Mouse (Mus musculus) adrenal gland, adult 2 months (tissue): ENCODE data around the gene Zfhx3. TPM values are rescaled to one million over a fixed set of nuclear protein-coding genes. Genes with fewer than 3 reads are reported as not detected.

Experiments
- DNase-seq: peaks from one replicate; pipeline ENCODE4 v3.0.0; 2021
- polyA plus RNA-seq: library from polyadenylated mRNA; depleted of rRNA; stranded (reverse); fragments of >200 nt; gene quantifications from 2 replicates; pipeline ENCODE4 v1.2.3, GENCODE M21; 2012
- total RNA-seq, 2 experiments: library from RNA; stranded (reverse); gene quantifications; 2 replicates each; pipeline ENCODE4 v1.2.3; 2021

Gene Zfhx3
- total and polyA plus RNA-seq, 3 experiments = 12.9 to 45.1 (median 34.3) TPM

DNA sequence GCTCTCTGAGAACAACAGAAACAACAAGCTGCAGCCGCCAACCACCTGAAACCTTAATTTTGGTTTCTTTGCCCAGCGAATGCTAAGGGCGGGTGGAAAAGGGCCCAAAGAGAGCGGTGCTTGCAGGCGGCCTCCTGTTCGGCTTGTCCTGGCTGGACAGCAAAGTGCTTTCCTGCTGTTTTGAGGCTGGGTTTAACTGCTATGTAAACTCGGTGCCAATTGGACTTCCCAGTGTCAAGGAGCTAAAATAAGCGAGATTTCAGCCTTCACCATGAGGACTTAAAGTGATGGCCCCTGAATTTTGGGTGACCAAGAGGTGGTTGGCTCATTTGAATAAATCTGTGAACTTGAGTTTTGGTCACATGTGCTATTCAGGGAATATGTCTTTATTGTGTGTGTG is 775.1 kb downstream of the Zfhx3 start:
- peak; percentile 46 for DNase-seq

DNA sequence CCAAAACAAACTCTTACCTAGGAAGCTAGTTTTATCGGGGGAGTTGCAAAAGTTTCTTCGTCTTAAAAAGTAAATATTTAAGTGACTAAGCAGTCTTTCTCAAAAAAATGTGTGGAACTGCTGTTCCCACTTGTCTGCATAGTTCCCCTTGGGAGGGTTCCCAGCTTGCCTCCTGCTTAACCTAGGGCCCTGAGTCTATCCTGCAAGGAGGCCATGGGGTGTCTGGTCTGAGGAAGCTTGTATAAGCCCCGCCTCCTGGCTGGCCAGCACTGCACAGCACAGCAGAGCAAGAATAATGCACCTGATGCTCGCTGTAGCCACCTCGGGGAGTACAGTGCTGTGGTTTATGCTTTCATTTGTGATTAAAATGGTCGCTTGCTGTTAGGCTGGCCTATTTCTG is 775.6 kb downstream of the Zfhx3 start:
- DNase-seq = peak; percentile 81

DNA sequence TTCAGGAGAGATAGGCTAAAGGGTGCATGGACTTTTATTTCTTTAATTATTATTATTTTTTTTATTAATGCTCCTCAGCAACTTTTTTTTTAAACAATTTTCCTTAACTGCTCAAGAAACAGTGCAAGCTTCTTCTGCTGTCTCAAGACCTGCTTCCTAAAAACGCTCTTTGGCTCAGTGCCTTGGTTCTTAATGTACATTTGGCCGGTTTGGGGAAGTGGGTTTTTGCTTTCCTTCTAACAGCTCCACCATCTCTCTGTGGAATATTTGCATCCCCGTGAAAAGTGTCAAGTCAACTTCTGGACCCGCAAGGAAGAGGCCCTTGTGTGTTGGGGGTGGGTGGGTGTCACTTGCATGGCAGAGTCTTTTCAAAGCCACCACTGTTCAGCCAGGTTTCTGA is 778.4 kb downstream of the Zfhx3 start:
- DNase-seq = no peak

DNA sequence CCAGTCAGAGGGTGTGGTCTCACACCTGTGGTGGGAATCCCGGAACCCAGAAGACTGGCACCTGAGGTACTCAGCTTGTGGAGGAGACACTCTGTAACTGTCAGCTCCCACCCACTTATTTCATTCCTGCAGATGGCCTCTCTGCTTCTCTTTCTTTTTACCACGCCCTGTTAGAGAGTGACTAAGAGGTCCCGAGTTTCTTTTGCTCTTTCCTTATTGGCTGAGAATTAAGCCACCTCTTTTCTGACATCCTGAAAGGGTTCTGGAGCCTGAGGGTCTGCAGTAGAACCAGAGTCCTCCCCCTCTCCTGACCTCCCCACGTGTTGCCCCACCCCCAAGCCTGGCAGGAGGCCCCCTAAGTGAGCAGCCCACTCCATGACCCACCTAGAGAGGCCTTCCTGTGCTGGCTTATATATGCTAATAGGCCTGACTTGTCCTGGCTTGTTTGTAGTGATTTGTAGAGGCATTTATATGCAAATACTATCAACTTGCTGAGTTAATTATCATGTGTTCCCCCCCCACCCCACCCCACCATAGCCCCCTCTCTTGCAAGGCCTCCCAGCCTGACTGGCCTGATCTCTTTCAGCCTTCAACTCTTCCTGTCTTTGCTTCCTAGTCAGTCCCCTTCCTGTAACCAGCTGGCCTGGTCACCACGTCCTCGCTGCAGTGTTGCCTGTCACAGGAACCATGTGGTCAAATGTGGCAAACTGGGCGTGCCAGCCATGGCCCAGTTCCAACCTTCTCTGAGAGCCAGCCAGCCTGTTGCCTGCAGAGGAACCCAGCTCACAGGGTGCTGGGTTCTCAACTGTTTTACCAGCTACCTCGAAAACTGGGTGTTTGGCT is 780.4 kb downstream of the Zfhx3 start:
- DNase-seq = peak; percentile 93

DNA sequence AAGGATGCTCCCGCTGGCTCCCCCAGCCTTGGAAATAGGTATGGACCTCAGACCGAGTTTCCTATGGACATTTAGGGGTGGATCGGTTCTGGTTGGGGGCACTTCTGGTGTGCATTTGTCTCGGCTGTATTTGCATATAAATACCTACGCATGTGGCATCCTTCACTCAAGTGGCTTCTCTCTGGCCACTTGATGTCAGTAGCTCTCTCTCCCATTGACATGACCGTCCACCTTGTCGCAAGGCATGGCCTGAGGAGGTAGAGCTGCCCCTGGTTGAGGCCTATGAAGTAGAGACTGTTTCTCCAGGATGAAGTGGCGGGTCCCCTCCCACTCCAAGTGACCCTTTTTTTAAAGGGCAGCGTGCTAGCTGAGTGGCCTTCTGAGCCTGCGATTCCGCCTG is 781.2 kb downstream of the Zfhx3 start:
- DNase-seq = peak; percentile 41

DNA sequence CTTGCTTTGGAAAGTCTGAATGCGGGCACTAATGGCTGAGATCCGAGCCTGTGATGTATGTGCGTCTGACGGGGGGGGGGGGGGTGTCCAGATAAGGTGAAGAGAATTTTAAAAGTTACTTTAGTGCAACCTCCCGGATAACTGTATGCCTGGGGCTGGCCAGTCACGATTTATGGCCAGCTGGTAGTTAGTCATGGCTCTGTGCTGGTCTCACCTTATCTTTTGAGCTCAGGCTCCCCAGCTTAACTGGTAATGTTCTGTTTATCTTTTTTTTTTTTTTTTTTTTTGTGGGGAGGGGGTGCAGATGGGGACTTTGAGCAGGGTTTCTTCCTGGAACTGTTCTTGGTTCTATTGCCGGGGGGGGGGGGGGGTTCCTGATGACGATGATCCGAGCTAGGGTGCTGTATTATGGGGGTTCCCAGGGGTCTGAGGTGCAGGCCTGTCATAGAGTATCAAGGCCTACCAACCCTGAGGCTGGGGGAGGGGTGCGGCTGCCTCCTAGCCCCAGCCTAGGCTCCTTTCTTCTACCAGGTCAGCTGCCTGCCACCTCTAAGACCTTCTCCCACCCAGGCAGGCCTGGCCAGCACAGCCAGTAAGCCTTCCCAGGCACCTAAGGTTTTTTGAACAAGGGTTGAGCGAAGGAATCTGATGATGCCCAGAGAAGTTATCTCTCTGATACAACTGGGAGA is 782.5 kb downstream of the Zfhx3 start:
- DNase-seq = no peak

DNA sequence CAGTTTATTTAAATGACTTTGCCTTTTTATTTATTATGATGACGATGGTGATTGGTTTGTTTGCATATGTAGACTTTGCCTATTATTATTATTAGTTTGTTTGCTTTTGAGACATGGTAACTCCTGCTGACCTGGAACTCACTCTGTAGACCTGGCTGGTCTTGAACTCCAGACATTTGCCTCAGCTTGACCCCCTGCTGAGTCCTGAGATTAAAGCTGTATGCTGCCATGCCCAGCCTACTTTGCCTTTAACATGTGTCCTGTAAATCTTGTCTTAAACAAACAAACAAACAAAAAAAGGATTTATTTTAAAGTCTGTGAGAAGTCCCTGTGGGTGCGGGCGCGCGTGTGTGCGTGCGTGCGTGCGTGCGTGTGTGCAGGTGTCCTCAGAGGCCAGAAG is 783.2 kb downstream of the Zfhx3 start:
- DNase-seq = no peak

DNA sequence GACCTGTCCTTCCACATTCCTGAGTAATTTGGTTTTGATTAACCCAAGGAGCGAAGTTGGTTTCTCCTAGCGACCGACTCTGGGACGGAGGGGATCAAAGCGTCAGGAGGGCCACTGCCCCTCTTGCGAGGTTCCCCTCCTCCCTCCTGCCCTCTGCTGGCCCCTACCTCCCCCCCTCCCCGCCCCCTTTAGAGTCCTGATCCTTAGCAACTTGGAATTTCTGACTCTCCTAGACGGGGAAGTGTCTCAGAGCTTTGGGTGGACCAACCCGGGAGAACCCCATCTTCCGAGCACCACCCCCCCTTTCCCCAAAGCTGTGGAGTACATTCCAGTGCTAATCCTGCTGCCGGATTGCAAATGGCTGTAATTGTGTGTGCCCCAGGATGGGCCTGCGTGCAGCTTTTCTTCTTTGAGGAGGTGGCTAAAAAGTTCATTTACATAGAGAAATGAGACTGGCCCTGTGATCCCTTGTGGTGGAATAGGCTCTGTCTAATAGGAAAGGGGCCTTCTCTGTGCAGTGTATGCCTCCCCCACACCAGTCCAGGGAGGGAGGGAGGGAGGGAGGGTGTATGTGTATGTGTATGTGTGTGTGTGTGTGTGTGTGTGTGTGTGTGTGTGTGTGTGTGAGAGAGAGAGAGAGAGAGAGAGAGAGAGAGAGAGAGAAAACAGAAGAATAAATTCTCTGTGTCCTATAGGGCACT is 784.2 kb downstream of the Zfhx3 start:
- no peak for DNase-seq

DNA sequence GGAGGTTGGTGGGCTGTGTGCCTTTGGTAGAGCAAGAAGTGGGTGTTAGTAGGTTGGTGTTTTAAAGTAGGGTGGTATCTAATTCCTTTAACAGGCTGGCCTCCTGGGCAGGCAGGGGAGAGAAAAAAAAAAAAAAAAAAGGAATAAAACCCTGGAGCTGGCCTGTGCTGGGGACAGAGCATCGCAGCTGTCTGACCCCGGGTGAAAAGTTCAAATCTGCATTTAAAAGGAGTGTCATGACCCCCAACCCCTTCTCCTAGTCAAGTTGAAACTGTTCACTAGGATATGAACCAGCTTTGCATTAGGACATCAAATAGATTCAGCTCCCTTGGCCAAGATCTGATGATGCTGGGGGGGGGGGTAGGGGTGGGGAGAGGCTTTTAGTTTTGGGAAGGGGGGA is 786.7 kb downstream of the Zfhx3 start:
- DNase-seq = no peak

DNA sequence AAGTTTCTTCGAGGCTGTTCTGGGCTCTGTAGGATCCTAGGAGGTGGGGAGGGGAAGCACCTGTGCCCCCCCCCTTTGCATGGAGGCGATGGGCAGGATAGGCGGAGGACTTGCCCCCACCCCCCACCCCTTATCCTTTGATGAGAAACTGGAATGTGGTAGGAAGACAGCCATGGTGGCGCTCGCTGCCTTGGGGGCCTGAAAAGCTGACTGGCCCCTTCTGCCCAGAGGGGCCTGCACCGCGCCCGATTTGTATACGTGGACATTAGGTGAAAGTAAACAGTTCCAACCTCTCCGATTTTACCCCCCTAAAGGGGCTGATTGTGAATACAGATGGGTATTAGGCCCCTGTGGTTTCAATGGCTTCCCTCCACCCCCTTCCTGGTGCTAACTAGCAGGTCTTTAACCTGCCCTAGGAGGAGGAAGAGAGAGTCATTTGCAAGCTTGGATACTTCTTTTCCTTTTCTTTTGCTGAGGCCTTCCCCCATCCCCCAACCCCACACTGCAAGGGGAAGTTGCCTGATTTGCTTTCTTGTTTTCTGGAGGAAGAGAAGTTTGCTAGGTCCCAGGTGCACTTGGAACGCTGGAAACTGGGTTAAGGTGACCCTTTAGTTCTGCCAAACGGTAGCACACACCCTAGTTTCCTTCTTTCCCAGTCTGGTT is 787.4 kb downstream of the Zfhx3 start:
- DNase-seq = no peak

DNA sequence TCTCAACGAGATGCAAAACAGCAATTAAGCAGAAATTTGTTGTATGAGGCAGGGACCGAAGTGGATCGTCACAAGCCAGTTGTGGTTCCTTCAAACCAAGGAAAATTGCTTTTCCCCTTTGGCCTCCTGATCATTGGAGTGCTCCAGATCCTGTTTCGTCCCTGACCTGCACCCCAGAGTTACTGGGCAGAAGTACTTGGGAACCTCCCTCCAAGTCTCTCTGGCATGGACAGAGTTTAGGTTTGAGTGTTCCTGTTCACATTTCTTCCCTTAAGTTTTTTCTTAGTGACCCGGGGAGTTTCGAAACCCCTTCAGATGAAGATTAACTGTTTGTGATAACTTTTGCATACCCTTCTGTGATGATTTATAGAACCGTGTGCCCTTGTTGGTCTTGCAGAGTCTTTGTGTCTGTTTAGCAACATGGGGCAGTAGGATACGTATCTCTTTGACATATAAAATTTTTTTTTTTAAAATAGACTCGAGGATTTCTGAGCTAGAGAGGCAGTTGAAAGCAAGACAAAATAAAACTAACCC is 788.5 kb downstream of the Zfhx3 start:
- peak; percentile 47 for DNase-seq

DNA sequence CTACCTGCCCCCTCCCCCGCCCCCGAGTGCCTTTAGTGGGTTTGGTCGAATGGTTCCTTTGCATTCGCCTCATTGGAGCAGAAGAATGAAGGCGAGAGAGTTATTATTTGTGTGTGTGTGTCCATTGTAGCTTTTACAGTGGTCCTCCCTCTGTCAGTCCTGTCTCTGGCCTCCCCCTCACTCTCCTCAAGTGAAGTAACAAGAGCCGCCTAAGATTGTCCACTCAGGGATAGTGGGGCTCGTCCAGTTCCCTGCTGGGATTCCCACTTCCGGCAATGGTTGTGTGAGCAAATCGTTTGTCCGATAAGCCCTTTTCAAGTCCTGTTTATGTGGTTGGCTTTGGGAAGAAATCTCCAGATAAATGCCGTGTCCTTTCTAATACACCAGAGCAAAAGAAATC is 790.1 kb downstream of the Zfhx3 start:
- no peak for DNase-seq

DNA sequence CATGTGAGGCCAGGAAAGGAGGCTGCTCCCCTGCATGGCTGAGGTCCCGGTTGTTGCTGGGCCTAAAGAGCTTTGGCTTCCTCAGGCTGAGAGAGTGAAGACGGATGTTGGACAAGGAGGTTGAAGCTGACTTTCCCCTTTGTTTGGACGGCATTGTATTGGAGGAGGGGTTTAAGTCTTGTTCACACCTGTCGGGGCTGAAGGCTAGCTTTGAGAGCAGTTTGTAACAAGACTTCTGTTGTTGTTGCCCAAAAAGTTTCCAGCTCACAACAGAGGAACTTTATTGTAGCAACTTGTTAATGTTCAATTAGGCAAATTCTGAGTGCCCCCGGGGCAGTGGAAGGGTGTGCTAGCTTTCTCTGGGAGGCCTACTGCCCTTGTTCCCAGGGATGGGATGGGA is 790.9 kb downstream of the Zfhx3 start:
- no peak for DNase-seq

DNA sequence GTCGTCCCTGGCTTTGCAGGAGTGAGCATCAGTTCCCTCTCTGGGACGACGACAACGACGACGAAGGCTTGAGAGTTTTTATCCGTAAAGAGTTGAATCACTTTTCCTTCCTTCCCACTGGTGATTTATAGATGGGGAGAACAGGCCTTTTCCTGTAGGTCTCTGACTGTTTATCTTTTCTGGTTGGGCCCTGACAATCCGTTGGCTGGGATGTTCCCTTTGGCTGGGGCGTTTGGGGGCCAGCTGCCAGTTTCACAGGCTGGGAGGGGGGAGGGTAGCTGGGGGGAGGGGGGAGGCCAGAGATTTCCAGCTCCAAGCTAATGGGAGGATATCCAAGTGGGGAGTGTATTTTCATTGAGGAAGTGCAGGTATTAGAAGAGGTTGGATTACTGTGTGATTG is 794.0 kb downstream of the Zfhx3 start:
- DNase-seq = peak; percentile 53

DNA sequence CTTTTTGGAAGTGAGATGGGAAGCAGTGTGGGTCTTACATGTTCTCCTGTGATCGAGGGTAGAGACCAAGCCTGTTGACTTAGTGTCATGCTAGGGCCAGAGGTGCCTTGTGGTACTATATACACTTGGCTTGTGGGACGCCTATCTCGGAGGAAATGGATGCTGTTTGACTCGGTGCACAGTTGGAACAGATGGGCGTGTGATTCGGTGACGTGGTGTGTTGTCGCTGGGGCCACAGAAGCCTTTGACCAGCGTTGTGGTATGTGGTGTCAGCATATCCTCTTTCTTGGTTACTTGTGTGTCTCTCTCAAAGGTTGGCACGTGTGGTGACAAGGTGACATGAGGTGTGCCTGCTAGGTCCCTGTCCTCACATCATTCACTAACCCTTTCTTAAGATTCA is 795.7 kb downstream of the Zfhx3 start:
- DNase-seq = no peak

DNA sequence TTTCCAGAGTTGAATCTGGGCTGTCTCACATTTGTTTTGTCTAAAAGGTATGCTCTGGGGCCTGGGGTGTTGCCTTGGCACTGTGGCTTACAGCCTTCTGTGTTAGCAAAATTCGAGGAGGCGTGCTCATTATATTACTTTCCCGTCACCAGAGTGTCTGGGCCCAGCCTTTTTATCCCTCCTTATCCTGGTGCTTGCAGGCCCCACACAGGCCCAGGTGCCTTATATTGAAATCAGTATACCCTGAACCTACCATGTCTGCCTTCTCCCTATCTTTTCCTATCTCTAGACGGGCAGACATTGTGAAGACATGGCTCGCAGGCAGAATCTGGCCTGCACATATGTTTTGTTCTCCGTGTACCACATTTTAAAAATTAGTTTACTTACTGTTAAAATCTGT is 797.1 kb downstream of the Zfhx3 start:
- DNase-seq = no peak

DNA sequence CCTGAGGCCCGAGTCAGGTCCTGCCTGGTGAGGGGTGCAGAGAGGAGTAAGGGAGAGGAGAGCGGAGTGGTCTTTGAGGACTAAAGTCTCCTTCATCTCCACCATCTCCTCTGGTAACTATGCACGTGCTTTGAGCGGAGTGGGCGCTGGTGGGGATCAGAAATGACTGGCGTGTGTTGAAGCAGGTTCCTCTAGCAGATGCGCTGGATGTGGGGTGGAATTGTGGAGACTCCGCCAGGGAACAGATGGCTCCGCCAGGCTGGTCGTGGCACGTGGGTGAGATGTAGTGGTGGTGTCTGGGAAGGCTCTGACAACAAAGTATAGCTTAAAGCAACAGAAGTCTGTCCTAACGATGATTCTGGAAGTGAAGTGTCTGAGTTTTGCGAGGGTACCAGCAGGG is 798.0 kb downstream of the Zfhx3 start:
- no peak for DNase-seq

DNA sequence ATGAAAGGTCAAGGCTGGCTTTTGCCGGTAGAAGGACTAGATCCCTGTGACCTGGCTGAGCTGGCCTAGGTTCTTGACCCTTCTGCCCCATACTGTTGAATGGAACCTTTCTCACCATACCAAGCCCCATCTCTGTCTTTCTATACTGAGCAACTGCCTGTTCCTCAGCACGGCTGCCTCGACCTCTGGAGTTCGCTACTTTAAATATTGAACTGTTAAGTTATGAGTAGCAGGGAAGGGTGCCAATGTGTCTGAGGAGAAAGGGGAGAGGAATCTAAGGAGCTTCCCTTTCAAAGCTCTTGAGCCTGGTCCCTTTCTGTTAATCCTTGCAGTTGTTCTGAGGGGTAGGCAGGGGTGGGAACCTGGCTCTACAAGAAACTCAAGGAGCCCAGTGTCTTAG is 799.2 kb downstream of the Zfhx3 start:
- no peak for DNase-seq

DNA sequence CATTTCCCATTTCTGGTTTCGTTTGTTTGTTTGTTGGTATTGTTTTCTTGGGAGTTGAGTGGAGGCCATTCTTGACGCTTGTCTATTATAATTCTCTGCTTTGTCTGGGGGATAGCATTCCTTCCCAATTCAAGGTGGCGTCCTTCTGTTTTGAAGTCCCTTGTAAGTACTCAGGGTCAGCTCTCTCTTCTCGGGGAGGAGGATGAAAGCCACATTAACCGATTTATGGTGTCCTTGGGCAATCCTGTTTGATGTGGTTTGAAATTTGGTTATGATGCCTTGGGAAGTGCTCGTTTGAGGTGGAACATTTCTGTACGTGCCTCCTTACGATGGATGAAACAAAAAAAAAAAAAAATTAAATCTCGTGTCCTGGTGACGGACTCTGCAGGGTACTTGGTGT is 800.0 kb downstream of the Zfhx3 start:
- no peak for DNase-seq

DNA sequence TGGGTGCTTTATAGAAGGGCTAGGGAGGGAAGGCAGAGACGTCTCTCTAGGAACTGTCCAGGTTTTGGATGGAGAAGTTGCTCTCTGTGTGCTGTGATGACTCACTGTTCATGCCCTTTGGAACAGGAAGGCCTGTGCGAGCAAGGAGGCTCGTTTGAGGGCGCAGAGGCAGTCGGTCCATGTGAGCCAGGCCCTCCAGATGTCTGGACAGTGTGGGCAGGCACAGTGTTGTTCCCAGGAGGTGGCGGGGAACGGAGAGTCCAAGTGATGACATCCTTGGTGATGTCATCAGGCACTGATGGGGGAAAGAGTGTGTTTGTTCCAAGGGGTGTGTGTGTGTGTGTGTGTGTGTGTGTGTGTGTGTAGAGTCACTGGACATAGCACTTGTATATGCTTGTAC is 800.8 kb downstream of the Zfhx3 start:
- peak; percentile 84 for DNase-seq

DNA sequence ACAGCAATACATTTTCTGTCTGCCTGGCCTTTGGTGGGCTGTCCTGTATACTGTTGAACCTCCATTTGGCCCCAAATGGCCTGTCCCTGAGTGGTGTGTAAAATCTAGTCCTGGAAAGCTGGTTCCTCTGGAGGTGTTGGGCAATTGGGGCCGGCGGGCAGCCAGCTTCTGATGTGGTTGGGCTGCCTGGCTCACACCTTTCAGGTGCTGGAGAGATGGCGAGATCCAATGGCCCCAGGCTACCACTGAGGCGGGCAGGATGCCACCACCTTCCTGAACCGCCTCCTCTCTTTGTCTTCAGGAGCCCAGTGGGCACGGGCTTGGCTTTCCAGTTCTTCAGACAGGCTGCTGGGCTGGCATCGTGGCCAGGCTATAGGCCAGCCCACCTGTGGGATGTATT is 803.1 kb downstream of the Zfhx3 start:
- no peak for DNase-seq

DNA sequence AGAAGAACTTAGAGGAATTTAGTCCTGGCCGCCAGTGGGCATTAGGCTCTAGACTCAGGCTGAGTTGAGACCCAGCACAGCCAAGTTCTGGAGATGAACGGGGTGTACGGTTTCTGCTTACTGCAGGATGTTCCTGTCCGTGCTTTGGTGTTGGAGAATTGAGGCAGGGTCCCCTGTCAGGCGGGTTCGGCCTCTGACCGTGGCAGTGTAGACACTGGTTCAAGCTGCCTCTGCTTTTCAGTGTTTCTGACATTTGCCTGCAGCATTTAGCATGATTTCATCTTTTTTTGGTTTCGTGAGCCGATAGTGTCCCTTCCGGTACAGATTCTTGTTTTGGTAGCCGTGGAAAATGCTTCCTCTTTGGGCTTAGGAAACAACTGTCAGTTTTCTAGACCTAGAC is 805.7 kb downstream of the Zfhx3 start:
- DNase-seq = no peak
